In genomic region chr6:116010541-116010940, GRCm38 (mm10) we compare ENCODE assay signal across 8 mouse cellular contexts. TPM values are rescaled to one million over a fixed set of nuclear protein-coding genes. Genes with fewer than 3 reads are reported as not detected.
DNase-seq lines count a peak whose midpoint lies in the region; ATAC-seq lines count a peak whose summit lies in the region.

No protein-coding gene starts in this region.

- no peak overlapping the region for H3K27ac ChIP-seq in liver, embryonic 12.5 days

- no peaks in the 10 kb centered on the region for H3K27me3 ChIP-seq in liver, embryonic 12.5 days (replicated peaks)

- H3K36me3 ChIP-seq in liver, embryonic 12.5 days: no peaks in the 10 kb centered on the region

- H3K9me3 ChIP-seq in liver, embryonic 12.5 days (replicated peaks): no peaks in the 10 kb centered on the region

- H3K4me3 ChIP-seq in liver, embryonic 12.5 days: no peak overlapping the region

- H3K4me1 ChIP-seq in liver, embryonic 12.5 days: peaks cover 25% of the 10 kb centered on the region; the same call in 1 of the 2 replicates

- H3K9ac ChIP-seq in liver, embryonic 12.5 days: no peak overlapping the region

- ATAC-seq in common myeloid progenitor, adult 5-6 weeks (replicated peaks; ENCODE audit: low read depth, poor library complexity, severe bottlenecking): peak; percentile 36
- 0 out of 2 replicates have a peak, but pooled peaks have one; percentile 37 for ATAC-seq in liver, embryonic 12.5 days

- DNase-seq in A20 (ENCODE audit: low read depth, low spot score): peak; percentile 65
- peak; percentile 93 for DNase-seq in adipocyte (ENCODE audit: low spot score)
- peak; percentile 87 for DNase-seq in gastrocnemius, postnatal 10 days
- DNase-seq in kidney, postnatal 14 days: peak; percentile 89
- peak; percentile 88 for DNase-seq in neural tube, embryonic 10.5 days (ENCODE audit: extremely low spot score, low spot score)
- peak; percentile 32 for DNase-seq in telencephalon, adult 2 months (ENCODE audit: low read depth, low spot score)

- H3K4me2 ChIP-seq in liver, embryonic 12.5 days: no peak overlapping the region

- WGBS in liver, embryonic 12.5 days (ENCODE audit: insufficient replicate concordance): under 1% methylated on average over 6 of the region's 6 CpGs

RNA-seq across cellular contexts. Expression of gene Plxnd1, which starts 15.7 kb away (rescaled TPM):
- 8.5 and 14.2 TPM in 2 replicates for total RNA-seq in common myeloid progenitor, adult 5-6 weeks (2017)
- total RNA-seq in gastrocnemius, postnatal 10 days (2021): 100 to 1,000 TPM in 1 of 2 experiments, 10 to 100 TPM in 1; 90.1 to 127 TPM
- polyA plus RNA-seq in liver, embryonic 12.5 days (2016; fragmentation: Nextera tagmentation; extraction: Ambion mirVana): 16.2 TPM in 2 replicates

Comparison
In these comparisons a context has a peak if more than half of its experiments do, and no peak if none do; other contexts are left out.
1. DNase-seq: peak in every context shown above with its lines; median percentile 93 in adipocyte; 89 in kidney, postnatal 14 days; 88 in neural tube, embryonic 10.5 days; 87 in gastrocnemius, postnatal 10 days; 65 in A20; 32 in telencephalon, adult 2 months.